Mouse (Mus musculus): ENCODE data around the gene Robo3.

Robo3 gene

DNA sequence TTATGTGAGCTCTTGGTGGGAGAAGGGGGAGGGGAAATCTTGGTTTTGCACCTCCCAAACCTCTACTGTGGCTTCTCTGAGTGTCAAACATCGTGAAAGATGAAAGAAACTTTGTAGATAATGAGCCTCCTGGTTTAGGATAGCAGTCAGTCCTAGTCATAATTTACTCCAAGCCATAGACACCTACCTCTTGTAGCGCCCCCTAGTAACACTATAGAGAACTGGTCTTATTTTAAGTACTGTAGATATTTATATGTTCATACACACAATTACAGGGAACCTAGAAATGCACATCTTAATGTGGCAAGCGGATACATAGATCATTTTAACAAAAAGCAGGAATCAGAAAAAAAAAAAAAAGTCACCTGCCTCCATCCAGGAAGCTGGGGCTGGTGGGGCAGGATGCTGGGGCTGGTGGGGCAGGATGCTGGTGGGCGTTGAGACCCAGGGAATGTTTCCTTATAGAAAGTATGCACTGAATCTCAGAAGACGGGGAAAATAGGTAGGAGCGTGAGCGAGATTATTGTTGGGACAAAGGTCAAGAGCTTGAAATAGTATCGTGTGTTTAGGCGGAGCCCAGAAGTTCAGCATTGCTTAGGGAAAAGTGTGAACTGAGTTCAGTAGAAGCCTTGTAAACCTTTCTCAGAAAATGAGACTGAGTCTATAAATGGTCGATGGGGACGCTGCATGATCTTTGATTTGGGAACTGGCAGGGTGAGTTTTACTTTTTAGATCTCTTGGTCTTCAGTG is 64.8 kb downstream of the Robo3 start:
- DNase-seq (ENCODE audit: inconsistent ontology term) = no peak

- DNase-seq (ENCODE audit: inconsistent ontology term) = no peak
Measured at GRCm38 (mm10) chr9:37367301-37368080, 65.6 kb downstream of the Robo3 start, which contains the start of gene Hepacam. Gene Hepacam, plus strand, starts transcription at chr9:37367351.

DNA sequence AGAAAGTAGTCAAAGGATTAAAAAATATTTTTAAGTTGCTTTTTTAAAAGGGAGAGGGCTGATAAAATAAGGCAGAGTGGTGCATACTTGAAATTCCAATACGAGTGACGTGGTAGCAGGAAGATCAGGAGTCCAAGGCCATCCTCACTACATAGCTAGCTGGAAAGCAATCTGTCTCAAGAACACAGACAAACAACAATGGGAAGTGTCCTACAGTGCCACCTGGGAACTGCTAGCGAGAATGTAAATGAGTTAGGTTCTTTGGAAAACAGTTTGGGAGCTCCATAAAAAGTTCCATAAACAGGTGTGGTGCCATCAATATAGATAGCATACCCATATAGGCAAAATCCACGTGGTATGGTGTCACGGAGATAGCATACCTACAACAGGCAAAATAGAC is 67.3 kb downstream of the Robo3 start:
- no peak for DNase-seq (ENCODE audit: inconsistent ontology term)
